Mouse (Mus musculus) heart, adult 2 months (tissue): Measurements from ENCODE around the gene Olfr894.

ENCODE experiments used
- EP300 ChIP-seq: fragments of 200-500 bp; IDR thresholded peaks from 2 replicates; pipeline ENCODE4 v1.6.1; 2011; ENCODE audit warnings: low read depth, low read length, control low read depth; ENCODE audit not compliant: insufficient read depth
- POLR2A ChIP-seq: fragments of 200-500 bp; IDR thresholded peaks from 2 replicates; pipeline ENCODE4 v1.6.1; 2011; ENCODE audit warnings: mild to moderate bottlenecking, low read depth, low read length, control low read depth; ENCODE audit not compliant: insufficient read depth

GRCm38 (mm10) chr9:38180721-38181120 is 37.1 kb upstream of the Olfr894 start, which contains the start of gene Olfr891:
- no peak for TF ChIP-seq EP300
- no peak for TF ChIP-seq POLR2A
